Mouse (Mus musculus): Measurements from ENCODE around the gene Hspb2. TPM values are rescaled to one million over a fixed set of nuclear protein-coding genes. Genes with fewer than 3 reads are reported as not detected.

The Hspb2 gene
- 0.82 and 1.2 TPM in 2 replicates for polyA plus RNA-seq (2016; fragmentation: Nextera tagmentation; extraction: Ambion mirVana)

GRCm38 (mm10) chr9:50752054-50752602, at the start of gene Hspb2:
Gene Hspb2, minus strand, starts transcription at chr9:50752354.
- H3K4me3 ChIP-seq, result no peak within 1 kb of the TSS
- H3K27ac ChIP-seq, result no peak within 1 kb of the TSS
- H3K36me3 ChIP-seq, result no peaks in the 10 kb centered on the region
- no peaks in the 10 kb centered on the region for H3K9me3 ChIP-seq (replicated peaks)
- H3K4me1 ChIP-seq, result no peaks in the 10 kb centered on the region
- H3K27me3 ChIP-seq (replicated peaks), result peaks cover 62% of the 10 kb centered on the region
- no peak within 1 kb of the TSS for H3K9ac ChIP-seq
- no peak within 1 kb of the TSS for H3K4me2 ChIP-seq
- 0 out of 2 replicates have a peak, but pooled peaks have one; percentile 35 for ATAC-seq
- 65% methylated on average over 14 of the region's 14 CpGs for WGBS (ENCODE audit: insufficient replicate concordance)

GRCm38 (mm10) chr9:50800985-50801384, 48.8 kb upstream of the Hspb2 start:
- Histone ChIP-seq H3K27ac (peak overlapping the region; percentile 91; the same call in 1 of the 2 replicates), H3K36me3 (peaks cover 72% of the 10 kb centered on the region), H3K4me1 (peaks cover 42% of the 10 kb centered on the region), H3K9ac (no peak overlapping the region), H3K4me3 (no peak overlapping the region), H3K9me3 (replicated peaks) (no peaks in the 10 kb centered on the region), H3K27me3 (replicated peaks) (no peaks in the 10 kb centered on the region), H3K4me2 (no peak overlapping the region)
- no peak for ATAC-seq
- WGBS (ENCODE audit: insufficient replicate concordance), result 46% methylated on average over 2 of the region's 2 CpGs

GRCm38 (mm10) chr9:50798368-50798767, 46.2 kb upstream of the Hspb2 start:
- Histone ChIP-seq H3K36me3 (peaks cover 63% of the 10 kb centered on the region), H3K4me2 (no peak overlapping the region), H3K9me3 (replicated peaks) (no peaks in the 10 kb centered on the region), H3K27ac (no peak overlapping the region), H3K4me1 (peaks cover 22% of the 10 kb centered on the region), H3K27me3 (replicated peaks) (no peaks in the 10 kb centered on the region), H3K4me3 (no peak overlapping the region), H3K9ac (no peak overlapping the region)
- ATAC-seq, result no peak
- 76% methylated on average over 5 of the region's 5 CpGs for WGBS (ENCODE audit: insufficient replicate concordance)

- Histone ChIP-seq H3K4me2 (no peak overlapping the region), H3K27ac (no peak overlapping the region), H3K27me3 (replicated peaks) (no peaks in the 10 kb centered on the region), H3K9ac (no peak overlapping the region), H3K4me3 (no peak overlapping the region), H3K9me3 (replicated peaks) (no peaks in the 10 kb centered on the region), H3K4me1 (peaks cover 15% of the 10 kb centered on the region), H3K36me3 (peaks cover 58% of the 10 kb centered on the region)
- ATAC-seq, result no peak
- WGBS (ENCODE audit: insufficient replicate concordance), result 92% methylated on average over 7 of the region's 7 CpGs
Observed at GRCm38 (mm10) chr9:50797641-50798040, 45.5 kb upstream of the Hspb2 start.

DNA sequence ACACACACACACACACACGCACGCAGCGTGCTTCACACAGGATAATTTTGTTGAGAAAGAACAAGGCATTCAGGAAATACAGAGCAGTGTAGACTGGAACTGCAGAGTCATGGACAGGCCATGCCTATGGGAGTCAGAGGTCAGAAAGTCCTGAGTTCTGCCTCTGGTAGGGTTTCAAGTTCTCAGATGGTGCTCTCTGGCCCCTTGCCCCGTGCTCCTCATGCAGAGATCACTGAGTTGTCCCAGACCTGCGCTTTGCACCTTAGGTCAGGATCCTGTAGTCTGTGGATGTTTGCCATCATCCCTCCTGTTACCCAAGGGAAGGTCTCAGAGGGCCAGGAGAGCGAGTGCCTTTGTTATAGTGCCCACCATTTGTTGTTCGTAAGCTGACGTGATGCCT, 44.6 kb upstream of the Hspb2 start:
- 91% methylated on average over 8 of the region's 8 CpGs for WGBS (ENCODE audit: insufficient replicate concordance)

GRCm38 (mm10) chr9:50795266-50795665, 43.1 kb upstream of the Hspb2 start:
- Histone ChIP-seq H3K36me3 (peaks cover 69% of the 10 kb centered on the region), H3K4me3 (no peak overlapping the region), H3K27me3 (replicated peaks) (no peaks in the 10 kb centered on the region), H3K27ac (no peak overlapping the region), H3K9me3 (replicated peaks) (no peaks in the 10 kb centered on the region), H3K4me2 (no peak overlapping the region), H3K4me1 (no peaks in the 10 kb centered on the region), H3K9ac (no peak overlapping the region)
- WGBS (ENCODE audit: insufficient replicate concordance), result 84% methylated on average over 3 of the region's 3 CpGs
- no peak for ATAC-seq

More for the DNA sequence above, 44.6 kb upstream of the Hspb2 start:
- Histone ChIP-seq H3K36me3 (peaks cover 61% of the 10 kb centered on the region), H3K9ac (no peak overlapping the region), H3K9me3 (replicated peaks) (no peaks in the 10 kb centered on the region), H3K27me3 (replicated peaks) (no peaks in the 10 kb centered on the region), H3K4me3 (no peak overlapping the region), H3K4me1 (peaks cover 6% of the 10 kb centered on the region), H3K27ac (no peak overlapping the region), H3K4me2 (no peak overlapping the region)
- ATAC-seq, result no peak

DNA sequence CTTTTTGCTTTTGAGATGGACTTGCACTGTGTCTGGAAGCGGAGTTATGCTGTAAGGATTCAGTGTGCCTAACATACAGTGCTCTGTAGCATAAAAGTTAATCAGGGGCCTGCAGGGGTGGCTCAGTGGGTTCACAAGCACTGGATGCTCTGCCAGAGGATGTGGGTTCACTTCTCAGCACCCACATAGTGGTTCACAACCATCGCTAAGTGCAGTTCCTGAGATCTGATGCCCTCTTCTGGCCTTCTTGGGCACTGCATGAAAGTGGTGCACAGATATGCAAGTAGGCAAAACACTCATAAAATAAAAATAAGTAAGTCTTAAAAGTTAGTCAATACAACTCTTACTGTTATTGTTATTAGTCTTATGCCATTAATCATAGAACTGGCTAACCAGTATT, 30.0 kb upstream of the Hspb2 start:
- H3K4me1 ChIP-seq, result no peaks in the 10 kb centered on the region
- WGBS (ENCODE audit: insufficient replicate concordance), result 76% methylated on average over 2 of the region's 2 CpGs
- H3K36me3 ChIP-seq, result peaks cover 92% of the 10 kb centered on the region
- no peak overlapping the region for H3K4me3 ChIP-seq
- no peak for ATAC-seq
- no peak overlapping the region for H3K27ac ChIP-seq
- no peak overlapping the region for H3K4me2 ChIP-seq
- H3K9me3 ChIP-seq (replicated peaks), result no peaks in the 10 kb centered on the region
- no peaks in the 10 kb centered on the region for H3K27me3 ChIP-seq (replicated peaks)
- H3K9ac ChIP-seq, result no peak overlapping the region

- Histone ChIP-seq H3K4me2 (peak overlapping the region; percentile 99), H3K4me3 (peak overlapping the region; percentile 90), H3K27ac (no peak overlapping the region), H3K27me3 (replicated peaks) (no peaks in the 10 kb centered on the region), H3K9me3 (replicated peaks) (no peaks in the 10 kb centered on the region), H3K9ac (peak overlapping the region; percentile 95), H3K36me3 (peaks cover 50% of the 10 kb centered on the region), H3K4me1 (peaks cover 41% of the 10 kb centered on the region)
- 50% methylated on average over 11 of the region's 11 CpGs for WGBS (ENCODE audit: insufficient replicate concordance)
- no peak for ATAC-seq
Observed at GRCm38 (mm10) chr9:50776162-50776760, 24.1 kb upstream of the Hspb2 start.

DNA sequence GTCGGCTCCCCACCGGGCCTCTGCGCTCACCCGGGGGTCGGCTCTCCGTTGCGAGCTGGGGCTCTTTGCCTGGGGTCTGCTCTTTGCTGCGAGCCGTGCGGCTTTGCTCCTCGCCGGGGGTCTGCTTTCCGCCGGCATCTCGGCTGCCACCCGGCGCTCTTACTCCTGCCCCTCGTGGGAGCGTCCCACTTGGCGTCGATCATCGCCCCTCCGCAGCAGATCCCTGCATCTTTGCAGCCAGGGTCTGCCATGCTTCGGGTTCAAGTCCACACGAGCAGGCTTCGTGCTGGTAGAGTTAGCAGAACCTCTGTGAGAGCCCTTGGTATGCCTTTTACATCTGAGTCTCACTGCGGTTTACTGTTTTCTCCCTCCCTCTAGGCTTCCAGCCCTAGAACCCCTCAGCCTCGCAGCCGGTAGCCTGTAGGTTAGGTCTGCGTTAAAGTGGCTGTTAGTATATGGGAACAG, 23.5 kb upstream of the Hspb2 start:
- peak; percentile 54 for ATAC-seq
- Histone ChIP-seq H3K4me1 (peaks cover 41% of the 10 kb centered on the region), H3K9ac (peak overlapping the region; percentile 95), H3K9me3 (replicated peaks) (no peaks in the 10 kb centered on the region), H3K27ac (peak overlapping the region; percentile 81), H3K4me3 (peak overlapping the region; percentile 90), H3K36me3 (peaks cover 50% of the 10 kb centered on the region), H3K4me2 (peak overlapping the region; percentile 99), H3K27me3 (replicated peaks) (no peaks in the 10 kb centered on the region)
- 3% methylated on average over 30 of the region's 30 CpGs for WGBS (ENCODE audit: insufficient replicate concordance)

GRCm38 (mm10) chr9:50774991-50775612, 22.9 kb upstream of the Hspb2 start, which contains the start of the genes Alg9 and 1110032A03Rik:
Gene Alg9, plus strand, starts transcription at chr9:50775019.
Gene 1110032A03Rik, minus strand, starts transcription at chr9:50775520.
- ATAC-seq, result peak; percentile 73
- under 1% methylated on average over 51 of the region's 51 CpGs for WGBS (ENCODE audit: insufficient replicate concordance)
- no peaks in the 10 kb centered on the region for H3K27me3 ChIP-seq (replicated peaks)
- no peaks in the 10 kb centered on the region for H3K9me3 ChIP-seq (replicated peaks)
- H3K4me3 ChIP-seq, result peak within 1 kb of the TSS; percentile 90
- peak within 1 kb of the TSS; percentile 81 for H3K27ac ChIP-seq
- peaks cover 47% of the 10 kb centered on the region for H3K36me3 ChIP-seq
- H3K4me2 ChIP-seq, result peak within 1 kb of the TSS; percentile 99
- peak within 1 kb of the TSS; percentile 95 for H3K9ac ChIP-seq
- H3K4me1 ChIP-seq, result peaks cover 41% of the 10 kb centered on the region

DNA sequence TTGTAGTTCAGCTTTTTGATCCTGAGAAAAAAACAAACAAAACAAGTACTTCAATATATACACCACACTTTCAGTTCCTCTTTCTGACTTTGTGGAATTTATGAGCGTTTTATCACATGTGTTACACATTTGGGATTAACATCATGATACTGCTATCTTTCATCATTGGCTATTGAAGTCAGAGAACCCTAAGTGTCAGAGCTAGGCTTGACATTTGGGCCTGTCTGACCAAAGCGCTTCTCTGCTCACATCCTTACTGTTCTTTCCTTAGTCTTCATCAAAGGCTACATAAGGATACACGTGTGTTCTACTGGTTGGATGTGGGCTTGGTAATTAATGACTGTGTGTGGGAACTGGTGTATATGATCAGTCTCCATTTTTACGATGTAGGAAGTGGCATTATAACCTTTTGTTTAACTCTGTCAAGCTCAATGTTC, 21.9 kb upstream of the Hspb2 start:
- Histone ChIP-seq H3K9me3 (replicated peaks) (no peaks in the 10 kb centered on the region), H3K4me2 (peak overlapping the region; percentile 99), H3K9ac (peak overlapping the region; percentile 95; the same call in 1 of the 2 replicates), H3K36me3 (peaks cover 39% of the 10 kb centered on the region), H3K27me3 (replicated peaks) (no peaks in the 10 kb centered on the region), H3K4me1 (peaks cover 47% of the 10 kb centered on the region), H3K27ac (peak overlapping the region; percentile 64; the same call in 1 of the 2 replicates), H3K4me3 (peak overlapping the region; percentile 90)
- 56% methylated on average over 4 of the region's 4 CpGs for WGBS (ENCODE audit: insufficient replicate concordance)
- ATAC-seq, result no peak

GRCm38 (mm10) chr9:50770011-50770410, 17.9 kb upstream of the Hspb2 start:
- 77% methylated on average over 2 of the region's 2 CpGs for WGBS (ENCODE audit: insufficient replicate concordance)
- Histone ChIP-seq H3K4me2 (no peak overlapping the region), H3K4me3 (no peak overlapping the region), H3K9ac (no peak overlapping the region), H3K36me3 (peaks cover 24% of the 10 kb centered on the region), H3K4me1 (peaks cover 50% of the 10 kb centered on the region), H3K27ac (no peak overlapping the region), H3K9me3 (replicated peaks) (no peaks in the 10 kb centered on the region), H3K27me3 (replicated peaks) (no peaks in the 10 kb centered on the region)
- no peak for ATAC-seq
